Mouse (Mus musculus) erythroblast, adult 5-6 weeks (primary cell): ENCODE results near the gene Clp1. TPM values are rescaled to one million over a fixed set of nuclear protein-coding genes. Genes with fewer than 3 reads are reported as not detected.

Experiments
- ATAC-seq: replicated peaks from 2 replicates; pipeline ENCODE4 v1.8.0; 2016; ENCODE audit warnings: moderate number of reproducible peaks, mild to moderate bottlenecking, moderate TSS enrichment, inconsistent platforms; ENCODE audit not compliant: poor library complexity, low FRiP score, severe bottlenecking
- total RNA-seq, 2 experiments: library from RNA; stranded (forward) in 1 of 2; stranded (reverse) in 1 of 2; fragments of 150-400 nt in 1 of 2; fragments of 200-764, 138-1000 nt in 1 of 2; gene quantifications; 2 replicates each; pipeline versions ENCODE4 v1.2.3 to v1.2.4; 2015 to 2017; ENCODE audit warnings: low replicate concordance in 2 of 2

Gene Clp1
- total RNA-seq, 2 experiments from 2014 or later, result 46.7 to 53.6 TPM

DNA sequence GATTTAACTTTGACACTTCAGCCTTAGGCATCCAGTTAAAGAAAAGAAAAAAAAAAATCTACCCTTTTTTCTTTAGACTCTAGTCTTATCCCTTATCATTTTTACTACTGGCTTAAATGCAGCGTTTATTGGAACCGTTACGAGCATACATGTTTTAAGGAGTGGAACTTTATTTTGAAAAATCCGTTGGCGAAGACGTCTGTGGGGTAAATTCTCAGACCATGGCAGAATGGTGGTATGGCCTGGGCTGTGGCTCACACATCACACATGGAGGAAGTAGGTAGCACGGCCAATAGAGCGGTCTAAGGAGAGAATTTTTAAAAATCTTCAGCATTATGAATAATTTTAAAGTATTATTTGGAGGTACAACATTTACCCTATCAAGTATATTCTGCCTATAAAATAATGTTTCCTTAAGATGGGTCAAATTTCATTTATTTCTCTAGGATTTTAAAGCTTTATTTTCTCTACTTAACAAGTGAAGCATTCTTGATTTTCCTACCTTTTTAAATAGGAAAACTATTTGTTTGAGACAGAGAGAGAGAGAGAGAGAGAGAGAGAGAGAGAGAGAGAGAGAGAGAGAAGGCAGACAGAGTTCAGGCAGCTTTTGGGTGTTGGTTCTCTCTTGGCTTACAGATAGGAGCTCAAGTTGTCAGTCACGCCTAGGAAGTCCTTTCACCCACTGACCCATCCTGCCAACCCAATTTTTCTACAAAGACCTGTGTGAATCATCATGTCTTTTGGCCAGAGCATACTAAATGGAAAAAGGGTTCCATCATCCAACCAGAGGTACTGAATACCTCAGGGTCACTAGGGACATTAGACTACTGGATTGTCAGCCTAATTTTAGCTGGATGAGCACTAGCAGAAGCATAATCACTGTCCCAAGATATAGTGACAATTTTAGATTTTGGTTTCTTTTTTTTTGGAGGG, 10.5 kb downstream of the Clp1 start:
- ATAC-seq, result peak; percentile 39

GRCm38 (mm10) chr2:84715562-84716361, 11.4 kb downstream of the Clp1 start:
- ATAC-seq, result peak; percentile 87

GRCm38 (mm10) chr2:84714811-84715561, 12.2 kb downstream of the Clp1 start, which contains the start of gene Zdhhc5:
TSS of gene Zdhhc5 (minus strand) at chr2:84715180.
- peak; percentile 81 for ATAC-seq

DNA sequence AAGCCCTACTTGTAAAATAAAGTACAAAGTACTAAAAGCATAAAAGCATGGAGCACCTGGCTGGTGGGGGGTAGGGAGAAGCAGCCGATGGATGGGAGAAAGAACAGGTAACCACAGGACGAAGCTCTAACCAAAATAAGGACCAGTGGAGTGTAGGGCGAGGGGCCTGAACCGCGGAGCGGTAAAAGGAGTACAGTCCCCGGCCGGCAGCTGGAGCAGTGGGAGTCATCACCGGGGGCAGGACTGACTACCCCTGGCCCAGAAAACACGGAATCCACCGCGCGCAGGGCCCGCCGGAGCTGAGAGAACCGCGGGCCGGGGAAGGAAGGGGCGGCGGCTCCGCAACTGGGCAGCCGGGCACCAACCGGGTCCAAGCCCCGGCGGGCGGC, 12.7 kb downstream of the Clp1 start:
- peak; percentile 7; the same call in 1 of the 2 replicates for ATAC-seq

DNA sequence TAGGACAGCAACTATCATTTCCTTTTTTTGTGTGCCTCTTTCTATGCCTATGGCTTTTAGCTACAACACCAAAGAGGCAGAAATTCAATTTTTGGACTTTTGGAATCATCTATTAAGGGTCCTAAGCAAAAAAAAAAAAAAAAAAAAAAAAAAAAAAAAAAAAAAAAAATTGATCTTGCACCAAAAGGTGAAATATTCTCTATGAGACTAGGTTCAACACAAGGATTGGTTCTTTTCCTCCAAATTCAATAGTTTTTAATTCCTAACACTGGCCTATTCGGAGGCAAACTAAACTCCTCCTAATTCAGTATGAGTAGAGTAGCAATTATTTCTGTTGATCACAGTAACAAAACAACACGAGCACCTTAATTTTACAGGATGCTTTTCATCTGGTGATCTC, 15.3 kb downstream of the Clp1 start:
- no peak for ATAC-seq

GRCm38 (mm10) chr2:84707523-84707922, 19.6 kb downstream of the Clp1 start:
- ATAC-seq, result no peak

DNA sequence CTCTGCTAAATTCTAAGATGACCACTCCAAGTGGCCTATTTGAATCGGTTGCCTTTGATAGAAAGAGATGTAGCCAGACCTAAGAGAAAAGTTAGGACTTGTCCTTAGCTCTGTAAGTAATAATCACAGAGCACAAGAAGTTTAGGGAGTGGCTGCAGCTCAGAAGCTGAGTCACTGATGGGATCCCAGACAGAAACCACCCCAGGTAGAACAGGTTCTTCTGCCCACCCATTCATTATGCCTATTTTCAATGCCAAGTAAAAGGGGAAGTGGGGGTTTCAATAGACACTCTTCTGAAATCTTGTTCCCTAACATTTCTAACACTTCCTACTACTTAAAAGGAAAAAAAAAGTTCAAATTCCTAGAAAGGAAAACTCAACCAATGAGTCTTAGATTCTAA, 21.9 kb downstream of the Clp1 start:
- peak; percentile 75 for ATAC-seq

GRCm38 (mm10) chr2:84704329-84704728, 22.8 kb downstream of the Clp1 start:
- ATAC-seq, result no peak

- ATAC-seq, result no peak
These were observed 23.7 kb downstream of the Clp1 start for GRCm38 (mm10) chr2:84703497-84703896.

DNA sequence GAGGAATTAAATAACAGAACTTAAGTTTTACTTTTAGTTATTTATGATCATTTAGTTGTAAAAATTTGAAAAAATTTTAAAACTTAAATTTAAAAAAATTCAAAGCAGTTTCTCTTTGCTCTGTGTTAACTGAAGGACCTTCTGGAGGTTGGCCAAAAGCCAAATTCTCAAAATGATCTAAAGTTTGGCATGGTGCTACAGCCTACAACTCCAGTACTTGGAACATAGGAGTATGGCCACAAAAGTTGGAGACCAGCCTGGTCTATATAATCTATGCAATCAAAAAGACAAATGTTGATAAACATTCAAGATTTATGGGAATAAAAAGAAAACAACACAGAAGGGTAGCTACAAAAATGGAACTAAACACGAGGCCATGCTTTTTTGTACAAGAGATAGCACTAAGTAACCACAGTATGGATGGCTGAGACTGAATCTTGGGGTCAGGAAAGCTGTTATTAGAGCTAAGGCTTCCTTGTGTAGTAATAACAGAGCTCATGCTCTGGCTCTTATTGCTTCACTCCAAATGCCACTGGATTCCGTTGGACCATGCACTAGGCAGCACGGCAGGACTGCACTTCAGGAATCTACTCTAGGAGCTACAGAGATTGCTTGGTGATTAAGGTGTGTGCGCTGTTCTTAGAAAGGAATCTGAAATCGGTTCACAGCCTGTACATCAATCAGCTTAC, 32.0 kb downstream of the Clp1 start:
- no peak for ATAC-seq

DNA sequence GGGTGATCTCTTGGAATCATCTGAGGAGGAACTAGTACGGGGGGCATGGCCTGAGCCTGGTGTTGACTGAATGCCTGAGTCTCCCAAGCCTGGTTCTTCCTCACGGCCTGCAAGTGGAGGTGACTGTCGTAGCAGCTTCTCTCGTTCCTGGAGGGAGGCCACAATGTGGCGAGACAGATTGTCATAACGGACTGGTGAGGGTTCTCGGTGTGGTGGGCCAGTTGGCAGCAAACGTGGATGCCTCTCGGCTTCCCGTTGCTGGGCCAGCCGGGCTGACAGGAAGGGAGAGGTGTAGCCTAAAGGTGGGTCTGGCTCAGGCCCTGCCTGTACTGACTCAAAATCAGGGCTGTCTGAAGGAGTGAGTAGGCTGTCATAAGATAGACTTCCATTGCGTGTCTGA, 37.1 kb downstream of the Clp1 start:
- no peak for ATAC-seq

DNA sequence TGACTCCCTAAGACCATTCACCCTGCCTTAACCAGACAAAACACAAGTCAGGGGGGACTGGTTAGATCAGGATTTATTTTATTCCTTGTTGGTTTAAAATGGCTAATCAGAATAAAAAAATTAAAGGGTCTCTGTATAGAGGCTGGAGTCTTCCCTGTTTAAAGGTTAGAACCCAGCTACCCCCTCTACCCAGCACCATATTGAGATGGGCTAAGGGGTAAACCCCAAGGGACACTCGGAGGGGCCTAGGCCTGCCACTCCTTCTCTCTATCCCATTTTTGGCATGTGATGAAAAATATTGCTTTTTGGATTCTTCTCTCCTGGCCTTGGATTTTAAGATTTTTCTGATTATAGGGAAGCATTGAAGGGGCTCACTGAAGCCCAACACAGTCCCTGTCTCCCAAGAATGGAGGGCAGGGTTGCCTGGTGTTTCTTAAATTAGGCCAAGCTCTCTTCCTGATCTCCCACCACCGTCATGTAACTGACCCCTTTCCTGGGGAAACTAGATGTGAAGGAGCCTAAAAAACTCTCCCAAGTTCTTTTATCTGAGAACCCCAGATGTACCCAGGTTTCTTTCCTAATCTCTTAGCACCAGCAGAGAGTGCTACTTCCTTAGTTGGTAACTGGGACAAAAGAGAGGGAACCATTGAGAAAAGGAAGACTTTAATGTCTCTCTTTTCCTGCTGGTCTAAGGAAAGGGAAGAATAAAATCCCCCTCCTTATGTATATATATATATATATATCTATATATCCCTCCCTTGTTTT, 38.9 kb downstream of the Clp1 start:
- ATAC-seq, result no peak

GRCm38 (mm10) chr2:84682605-84683183, 44.5 kb downstream of the Clp1 start:
- ATAC-seq, result peak; percentile 75

GRCm38 (mm10) chr2:84679016-84679415, 48.1 kb downstream of the Clp1 start, which contains the start of gene Tmx2:
TSS of gene Tmx2 (minus strand) at chr2:84679140.
- ATAC-seq, result no peak

DNA sequence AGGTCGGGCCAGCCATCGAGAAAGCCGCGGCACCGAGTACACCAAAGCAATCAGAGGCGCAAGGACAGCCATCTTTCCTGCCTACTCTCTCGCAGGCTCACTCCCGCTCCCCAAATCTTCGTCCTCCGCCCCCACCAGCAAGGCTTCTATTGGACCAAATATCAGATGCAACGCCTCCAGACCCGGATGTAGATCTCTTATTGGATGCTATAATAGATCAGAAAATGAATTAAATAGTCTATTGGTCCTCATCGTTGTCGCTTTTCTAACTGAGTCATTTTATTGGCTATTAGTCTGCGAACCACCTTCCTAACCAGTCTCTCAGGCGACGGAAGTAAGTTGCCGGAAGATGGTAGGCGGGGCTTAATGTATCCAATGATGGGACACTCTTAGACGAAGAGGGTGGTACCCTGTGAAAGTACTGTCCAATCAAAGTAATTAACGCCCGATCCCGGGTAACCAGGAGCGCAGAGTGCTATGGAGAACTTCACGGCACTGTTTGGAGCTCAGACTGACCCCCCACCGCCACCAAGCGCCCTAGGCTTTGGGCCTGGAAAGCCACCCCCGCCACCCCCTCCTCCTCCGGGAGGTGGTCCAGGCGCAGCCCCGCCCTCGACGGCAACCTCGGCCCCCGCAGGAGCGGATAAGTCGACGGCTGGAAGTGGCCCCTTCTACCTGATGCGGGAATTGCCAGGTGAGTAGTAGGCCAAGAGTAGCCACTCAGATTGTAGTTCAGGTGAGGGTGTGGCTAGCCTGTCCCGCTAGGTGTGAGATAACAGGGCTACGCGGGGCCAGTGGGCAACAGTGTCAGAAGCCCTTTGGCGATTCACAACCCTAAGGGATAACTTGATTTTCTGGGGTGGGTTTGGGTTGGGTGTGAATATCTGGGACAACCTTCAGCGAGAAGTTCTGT, 48.9 kb downstream of the Clp1 start, which contains the start of the genes Gm28635 and Med19:
Gene Gm28635 (minus strand): TSS at position 74 of the 913 bp plus-strand sequence.
Gene Med19 (plus strand): TSS at position 435 of the 913 bp plus-strand sequence.
- peak; percentile 92 for ATAC-seq

DNA sequence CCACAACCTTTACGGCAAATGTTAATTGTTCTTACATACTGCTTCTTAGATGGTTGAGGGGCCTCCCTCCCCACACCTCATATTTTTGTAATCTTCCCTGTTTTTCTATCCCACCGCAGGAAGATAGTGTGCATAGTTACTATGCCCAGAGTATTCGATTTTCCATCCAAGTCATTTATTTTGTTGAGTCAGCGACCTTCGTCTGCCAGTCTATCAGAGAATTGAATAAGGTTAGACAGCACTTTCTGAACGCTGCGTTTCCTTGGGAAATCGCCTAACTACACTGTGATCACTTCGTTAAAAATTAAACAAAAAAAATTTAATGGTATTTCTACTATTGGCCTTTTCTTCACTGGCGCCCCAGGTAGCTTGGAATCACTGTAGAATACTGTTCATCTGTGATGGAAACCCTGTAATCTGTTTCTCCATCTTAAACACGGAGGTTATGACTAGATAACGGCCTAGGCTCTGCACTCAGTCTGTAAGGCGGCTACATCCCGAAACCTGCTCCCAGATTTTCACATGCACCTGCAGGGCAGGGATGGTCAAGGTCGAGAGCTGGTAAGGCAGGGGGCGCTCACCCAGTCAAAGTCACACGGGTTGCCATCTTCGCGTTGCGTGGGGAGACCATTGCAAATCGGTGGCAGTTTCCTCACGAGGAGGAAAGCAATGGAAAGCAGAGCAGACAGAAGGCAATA, 49.7 kb downstream of the Clp1 start:
- peak; percentile 46 for ATAC-seq
